Mouse (Mus musculus) kidney, postnatal 0 days (tissue): Measurements from ENCODE around the gene 4833439L19Rik. TPM values are rescaled to one million over a fixed set of nuclear protein-coding genes. Genes with fewer than 3 reads are reported as not detected.

ENCODE experiments used
- ATAC-seq: fragments of 200-750 bp; cut with Nextera tagmentation; replicated peaks from 2 replicates; pipeline ENCODE4 v1.8.0; 2017; ENCODE audit warnings: low read depth, moderate number of reproducible peaks, moderate TSS enrichment, moderate library complexity; ENCODE audit not compliant: low FRiP score
- DNase-seq: peaks from one replicate; pipeline ENCODE4 v3.0.0-alpha.2; 2016; ENCODE audit warnings: low spot score
- H3K27ac ChIP-seq: fragments of 300-500 bp; sonication (generic); 2 replicates; pipeline ENCODE4 v1.5.1; 2014; ENCODE audit warnings: mild to moderate bottlenecking
- H3K27me3 ChIP-seq: fragments of 300-500 bp; sonication (generic); 2 replicates; pipeline ENCODE4 v1.6.1; 2014; ENCODE audit warnings: low read length, mixed read lengths; ENCODE audit not compliant: insufficient read depth
- H3K36me3 ChIP-seq: fragments of 300-500 bp; sonication (generic); 2 replicates; pipeline ENCODE4 v1.6.1; 2014; ENCODE audit warnings: low read length, mixed read lengths; ENCODE audit not compliant: insufficient read depth
- H3K4me1 ChIP-seq: fragments of 300-500 bp; sonication (generic); replicated peaks from 2 replicates; pipeline ENCODE4 v1.6.1; 2014; ENCODE audit warnings: antibody characterized with exemption, low read length, mixed read lengths; ENCODE audit not compliant: insufficient read depth
- H3K4me2 ChIP-seq: fragments of 300-500 bp; sonication (generic); 2 replicates; pipeline ENCODE4 v1.6.1; 2014; ENCODE audit warnings: mild to moderate bottlenecking, low read length, moderate library complexity, mixed read lengths
- H3K4me3 ChIP-seq: fragments of 300-500 bp; sonication (generic); replicated peaks from 2 replicates; pipeline ENCODE4 v1.5.1; 2014; ENCODE audit warnings: low read depth, low read length
- H3K9ac ChIP-seq: fragments of 300-500 bp; sonication (generic); 2 replicates; pipeline ENCODE4 v1.6.1; 2014; ENCODE audit warnings: low read depth, low read length
- H3K9me3 ChIP-seq: fragments of 300-500 bp; sonication (generic); replicated peaks from 2 replicates; pipeline ENCODE4 v1.6.1; 2016; ENCODE audit warnings: low read length, inconsistent platforms, mixed read lengths
- CTCF ChIP-seq: IDR thresholded peaks from 2 replicates; pipeline ENCODE4 v1.5.1; 2016; ENCODE audit warnings: antibody characterized with exemption, low read depth, mild to moderate bottlenecking, moderate library complexity
- WGBS: fragments of 180-500 bp; shearing (Covaris S2); extraction: QIAGEN DNeasy Blood & Tissue Kit; methylation state at CpG from one replicate; pipeline ENCODE4 v1.1.7; 2014; 5-methylcytosine and 5-hydroxymethylcytosine counted together
- polyA plus RNA-seq: library from polyadenylated mRNA; unstranded; fragments of >200 nt; fragmentation: Nextera tagmentation; extraction: Ambion mirVana; gene quantifications from 2 replicates; pipeline ENCODE4 v1.2.1, GENCODE M21; 2015

Gene 4833439L19Rik
- polyA plus RNA-seq, 1 experiment from 2014 or later, result 190 TPM

DNA sequence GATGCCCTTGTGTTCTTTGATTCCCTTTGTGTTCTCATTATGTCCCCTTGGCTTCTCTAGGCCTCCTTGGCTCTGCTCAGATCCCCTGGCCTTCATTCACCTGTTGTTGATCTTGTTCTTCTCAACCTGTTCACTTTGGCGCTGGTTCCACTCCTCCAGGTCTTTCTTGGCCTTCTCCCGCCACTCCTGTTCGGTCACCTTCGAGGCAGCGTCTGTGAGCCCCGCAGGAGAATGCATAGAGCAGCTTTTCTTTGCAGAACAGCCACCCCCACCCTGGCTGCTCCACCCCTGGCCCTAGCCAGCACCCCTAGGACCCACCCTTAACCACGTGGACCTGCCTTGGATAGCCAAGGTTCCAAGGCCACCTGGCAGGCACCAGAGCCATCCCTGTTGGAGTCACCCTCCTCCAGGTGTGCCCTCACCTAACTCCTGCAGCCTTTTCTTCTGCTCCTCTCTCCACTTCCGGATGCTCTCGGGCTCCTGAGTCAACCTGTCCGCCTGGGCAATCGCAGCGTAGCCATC lies 33.4 kb upstream of the 4833439L19Rik start:
- Histone ChIP-seq H3K4me2 (no peak overlapping the region), H3K4me3 (no peak overlapping the region), H3K27ac (no peak overlapping the region), H3K36me3 (peaks cover 10% of the 10 kb centered on the region; the same call in 1 of the 2 replicates), H3K4me1 (no peaks in the 10 kb centered on the region), H3K27me3 (no peaks in the 10 kb centered on the region), H3K9ac (no peak overlapping the region), H3K9me3 (no peaks in the 10 kb centered on the region)
- ATAC-seq, result no peak
- no peak for TF ChIP-seq CTCF
- no peak for DNase-seq
- WGBS, result 85% methylated on average over 12 of the region's 12 CpGs

DNA sequence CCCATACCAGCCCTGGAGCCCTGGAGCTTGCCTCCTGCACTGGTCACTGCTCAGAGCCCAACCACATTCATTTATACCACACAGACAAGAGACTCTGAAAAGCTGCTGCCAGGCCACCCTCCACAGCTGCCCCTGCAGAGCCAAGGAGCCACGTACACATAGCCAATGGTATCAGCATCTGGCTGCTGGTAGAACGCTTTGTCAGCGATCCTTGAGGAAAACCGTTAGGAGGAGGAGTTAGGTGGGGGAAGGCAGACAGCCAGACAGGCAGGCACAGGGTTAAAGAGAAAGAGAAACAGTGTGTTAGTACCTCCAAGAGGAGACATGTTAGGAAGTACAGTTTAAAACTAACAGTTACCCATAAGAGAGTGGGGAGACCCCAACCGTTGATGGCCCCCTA lies 31.6 kb upstream of the 4833439L19Rik start:
- peaks cover 10% of the 10 kb centered on the region; the same call in 1 of the 2 replicates for H3K36me3 ChIP-seq
- WGBS, result 60% methylated on average over 5 of the region's 5 CpGs
- no peak overlapping the region for H3K9ac ChIP-seq
- H3K4me2 ChIP-seq, result no peak overlapping the region
- DNase-seq, result no peak
- no peaks in the 10 kb centered on the region for H3K27me3 ChIP-seq
- no peaks in the 10 kb centered on the region for H3K4me1 ChIP-seq
- no peaks in the 10 kb centered on the region for H3K9me3 ChIP-seq
- no peak for TF ChIP-seq CTCF
- H3K27ac ChIP-seq, result no peak overlapping the region
- no peak overlapping the region for H3K4me3 ChIP-seq
- ATAC-seq, result no peak

DNA sequence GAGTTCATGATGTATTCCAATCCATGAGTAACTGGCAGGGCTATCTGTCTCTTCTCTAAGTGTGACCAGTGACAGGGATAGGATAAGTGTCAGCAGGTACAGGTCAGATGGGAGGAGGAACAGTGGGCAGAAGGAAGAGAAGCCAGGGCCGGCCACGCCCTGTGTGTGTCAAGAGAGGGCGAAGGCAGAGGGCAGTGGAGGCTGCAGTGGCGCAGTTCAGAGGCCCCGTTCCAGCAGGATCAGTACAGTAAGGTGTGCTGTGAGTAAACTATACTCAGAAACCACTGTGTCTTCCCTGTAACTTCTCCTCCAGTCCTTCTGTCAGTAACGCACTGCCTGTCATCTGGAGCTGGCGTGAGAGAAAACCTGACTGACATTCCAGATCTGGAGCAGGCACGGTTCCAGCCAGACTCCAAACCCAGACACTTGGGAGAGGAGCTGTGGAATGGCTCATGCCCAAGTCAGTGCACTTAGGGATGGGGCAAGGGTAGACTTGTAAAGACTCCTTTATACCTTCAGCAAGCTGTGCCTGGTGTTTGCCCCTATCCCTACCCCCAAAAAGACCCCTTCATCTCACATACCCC lies 31.0 kb upstream of the 4833439L19Rik start:
- no peak overlapping the region for H3K27ac ChIP-seq
- no peaks in the 10 kb centered on the region for H3K4me1 ChIP-seq
- no peak for DNase-seq

DNA sequence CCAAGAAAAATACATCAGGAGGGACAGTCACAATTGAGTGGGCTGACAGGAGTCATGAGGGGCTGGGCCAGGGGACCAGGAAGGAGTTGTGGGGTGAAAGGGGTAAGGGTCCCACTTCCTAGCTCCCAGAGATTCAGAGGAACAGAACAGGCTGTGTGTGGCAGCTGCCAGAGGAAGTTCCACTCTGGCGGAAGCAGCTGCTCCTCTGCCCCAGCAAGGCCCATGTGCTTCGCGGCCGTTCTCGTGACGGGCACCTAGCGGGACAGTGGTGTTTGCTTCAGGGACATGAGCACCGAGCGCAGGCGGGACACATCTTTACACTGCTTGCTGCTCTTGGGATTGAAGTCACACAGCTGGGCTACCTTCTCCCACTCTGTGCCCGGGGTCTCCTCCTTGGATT lies 28.4 kb upstream of the 4833439L19Rik start:
- Histone ChIP-seq H3K27me3 (no peaks in the 10 kb centered on the region), H3K27ac (no peak overlapping the region), H3K9ac (no peak overlapping the region), H3K36me3 (peaks cover 10% of the 10 kb centered on the region; the same call in 1 of the 2 replicates), H3K9me3 (no peaks in the 10 kb centered on the region), H3K4me2 (no peak overlapping the region), H3K4me3 (no peak overlapping the region), H3K4me1 (no peaks in the 10 kb centered on the region)
- DNase-seq, result no peak
- WGBS, result 86% methylated on average over 11 of the region's 11 CpGs
- TF ChIP-seq CTCF, result no peak
- no peak for ATAC-seq

More for the DNA sequence above, 31.0 kb upstream of the 4833439L19Rik start:
- Histone ChIP-seq H3K4me2 (no peak overlapping the region), H3K9ac (no peak overlapping the region), H3K9me3 (no peaks in the 10 kb centered on the region), H3K4me3 (no peak overlapping the region), H3K27me3 (no peaks in the 10 kb centered on the region), H3K36me3 (peaks cover 10% of the 10 kb centered on the region; the same call in 1 of the 2 replicates)
- 85% methylated on average over 8 of the region's 8 CpGs for WGBS
- ATAC-seq, result no peak
- no peak for TF ChIP-seq CTCF

DNA sequence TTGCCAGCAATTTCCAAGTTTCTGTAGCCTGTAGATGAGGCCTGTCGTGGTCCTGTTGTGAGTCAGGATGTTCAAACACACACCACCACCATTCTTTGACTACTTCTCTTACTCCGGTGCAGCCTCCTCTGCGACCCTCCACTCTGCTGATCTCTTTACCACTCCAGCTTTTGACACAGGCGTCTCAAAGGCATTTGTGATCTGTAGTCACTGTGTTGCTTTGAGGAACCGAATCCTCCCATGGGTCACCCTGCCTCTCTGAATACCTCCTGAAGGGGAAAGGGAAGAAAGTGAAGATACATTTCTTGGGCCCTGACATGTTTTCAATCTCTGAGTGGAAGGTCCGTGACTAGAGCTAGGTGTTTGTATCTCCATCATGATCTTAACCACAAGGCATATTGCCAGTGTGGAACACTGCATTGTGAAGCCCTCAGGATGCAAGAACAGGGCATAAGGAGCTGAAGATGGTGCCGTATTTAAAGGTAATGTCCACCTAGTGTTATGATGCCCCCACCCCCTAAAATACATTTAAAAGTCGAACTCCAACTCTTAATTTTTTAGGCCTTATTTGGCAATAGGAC lies 26.6 kb upstream of the 4833439L19Rik start:
- H3K27ac ChIP-seq, result no peak overlapping the region
- TF ChIP-seq CTCF, result no peak

DNA sequence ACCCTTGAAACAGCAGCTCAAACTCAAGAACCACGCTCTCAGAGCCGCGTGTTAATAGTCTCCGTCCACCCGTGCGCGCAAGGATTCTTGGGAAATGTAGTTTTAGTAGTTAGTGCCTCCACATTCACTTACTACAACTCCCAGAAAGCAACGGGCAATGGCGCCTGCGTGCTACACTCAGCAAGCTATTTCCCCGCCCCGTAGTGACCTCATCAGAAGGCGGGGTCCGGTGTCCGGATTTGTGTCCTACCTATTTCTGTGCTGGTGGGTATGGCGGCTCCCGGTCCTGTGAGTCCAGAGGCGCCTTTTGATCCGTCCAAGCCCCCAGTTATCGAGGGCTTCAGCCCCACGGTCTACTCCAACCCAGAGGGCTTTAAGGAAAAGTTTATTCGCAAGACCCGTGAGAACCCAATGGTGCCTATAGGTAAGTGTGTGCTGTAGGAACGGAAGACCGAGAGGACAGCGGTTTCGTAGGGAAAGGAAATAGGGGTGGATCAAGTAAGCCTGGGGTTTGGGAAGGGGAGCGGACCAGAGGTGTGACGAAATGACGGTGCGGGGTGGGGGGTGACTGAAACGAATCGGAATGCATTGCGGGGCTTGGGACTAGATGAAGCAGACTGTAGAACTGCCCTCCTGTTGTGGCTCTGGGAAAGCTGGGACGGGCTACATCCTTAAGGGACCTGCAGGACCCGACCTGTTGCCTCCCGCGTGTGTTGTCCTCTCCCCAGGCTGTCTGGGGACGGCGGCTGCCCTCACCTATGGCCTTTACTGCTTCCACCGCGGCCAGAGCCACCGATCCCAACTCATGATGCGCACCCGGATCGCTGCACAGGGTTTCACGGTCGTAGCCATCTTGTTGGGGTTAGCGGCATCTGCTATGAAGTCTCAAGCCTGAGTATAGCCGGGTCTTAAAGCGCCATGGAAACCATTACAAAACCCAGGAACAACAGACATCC lies 25.0 kb upstream of the 4833439L19Rik start, which contains the start of the genes Nop16 and Higd2a:
Gene Nop16 (minus strand): TSS at position 95 of the 956 bp plus-strand sequence.
Gene Higd2a (plus strand): TSS at position 212 of the 956 bp plus-strand sequence.
- under 1% methylated on average over 51 of the region's 51 CpGs for WGBS
- DNase-seq (peak; percentile 99), ATAC-seq (peak; percentile 95)
- Histone ChIP-seq H3K27ac (peak within 1 kb of the TSS; percentile 85), H3K9ac (peak within 1 kb of the TSS; percentile 76), H3K27me3 (no peaks in the 10 kb centered on the region), H3K9me3 (no peaks in the 10 kb centered on the region), H3K4me3 (peak within 1 kb of the TSS; percentile 61), H3K4me1 (no peaks in the 10 kb centered on the region), H3K36me3 (peaks cover 8% of the 10 kb centered on the region; the same call in 1 of the 2 replicates), H3K4me2 (peak within 1 kb of the TSS; percentile 74)
- no peak for TF ChIP-seq CTCF

More for the DNA sequence above, 26.6 kb upstream of the 4833439L19Rik start:
- DNase-seq (no peak), ATAC-seq (no peak)
- Histone ChIP-seq H3K36me3 (peaks cover 12% of the 10 kb centered on the region; the same call in 1 of the 2 replicates), H3K4me2 (no peak overlapping the region), H3K27me3 (no peaks in the 10 kb centered on the region), H3K9me3 (no peaks in the 10 kb centered on the region), H3K9ac (no peak overlapping the region), H3K4me3 (no peak overlapping the region), H3K4me1 (no peaks in the 10 kb centered on the region)
- 88% methylated on average over 8 of the region's 8 CpGs for WGBS
